Mouse (Mus musculus): ENCODE measurements at regions not wholly inside any gene's neighbourhood (a gene's known extent, or its start where the extent isn't known, plus 50 kb on each side); places are given as distances from the start of the nearest gene placed in this dataset.

DNA sequence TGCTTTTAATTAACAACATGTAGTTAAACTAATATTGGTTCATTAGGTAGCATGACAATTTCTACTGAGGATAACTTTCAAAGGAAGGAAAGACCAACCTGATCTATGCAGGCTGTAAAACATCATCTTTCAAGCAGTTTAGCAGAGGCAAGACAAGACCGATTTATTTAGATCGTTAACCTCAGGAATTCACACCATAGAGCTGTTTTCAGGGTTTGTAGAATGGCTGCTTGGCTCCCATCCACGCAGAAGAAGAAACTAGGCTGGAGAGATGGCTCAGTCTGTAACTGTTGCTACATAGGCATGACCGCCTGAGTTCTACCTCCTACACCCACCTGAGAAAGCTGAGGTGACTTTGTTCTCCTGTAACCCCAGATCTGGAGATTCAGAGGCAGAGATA lies 353.6 kb downstream of the Nucb2 start:
- TF ChIP-seq CTCF (IDR thresholded peaks at IDR 0.05; ENCODE audit: control insufficient read depth, insufficient read depth, insufficient read length) (no peak), MAX (IDR thresholded peaks at IDR 0.05) (no peak), MYOD1 (IDR thresholded peaks at IDR 0.05; ENCODE audit: control insufficient read depth, insufficient read length, low read depth) (no peak)

Measured in C2C12 (cell line).